Mouse (Mus musculus): Measurements from ENCODE around the gene Tnnt3. TPM values are rescaled to one million over a fixed set of nuclear protein-coding genes. Genes with fewer than 3 reads are reported as not detected.

Tnnt3 gene
- total and polyA plus RNA-seq, 3 experiments, result 3.1 to 13.3 (median 4.1) TPM

DNA sequence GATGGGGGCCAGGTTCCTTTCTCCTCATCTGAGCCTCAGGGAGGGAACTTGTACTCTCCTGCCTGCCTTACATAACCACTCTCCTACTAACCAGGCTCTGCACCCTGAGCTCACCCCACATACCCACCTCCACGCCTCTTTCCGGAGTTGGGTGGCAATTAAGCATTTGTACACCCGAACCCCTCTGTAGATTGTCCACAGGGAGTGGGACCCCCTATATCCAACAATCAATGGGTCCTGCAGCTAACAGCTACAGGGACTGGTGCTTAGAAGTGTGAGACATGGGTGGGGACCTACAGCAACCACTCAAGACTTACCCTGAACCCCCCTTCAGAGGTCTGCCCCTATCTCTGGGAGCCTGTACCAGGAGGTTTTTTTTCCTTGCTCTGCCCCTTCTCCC, 18.0 kb upstream of the Tnnt3 start:
- dilution Hi-C loops (cut with MboI; ENCODE audit: extremely low pct_ligation_motif_present, extremely low pct_unique_long_range_greater_than_20kb, low sequenced_read_pairs), result no loop called here
- in situ Hi-C loops (cut with MboI; ENCODE audit: low pct_ligation_motif_present, low pct_unique_long_range_greater_than_20kb, low sequenced_read_pairs), result no loop called here
- H3K27ac ChIP-seq (ENCODE audit: insufficient read depth, low read depth), result no peak overlapping the region

DNA sequence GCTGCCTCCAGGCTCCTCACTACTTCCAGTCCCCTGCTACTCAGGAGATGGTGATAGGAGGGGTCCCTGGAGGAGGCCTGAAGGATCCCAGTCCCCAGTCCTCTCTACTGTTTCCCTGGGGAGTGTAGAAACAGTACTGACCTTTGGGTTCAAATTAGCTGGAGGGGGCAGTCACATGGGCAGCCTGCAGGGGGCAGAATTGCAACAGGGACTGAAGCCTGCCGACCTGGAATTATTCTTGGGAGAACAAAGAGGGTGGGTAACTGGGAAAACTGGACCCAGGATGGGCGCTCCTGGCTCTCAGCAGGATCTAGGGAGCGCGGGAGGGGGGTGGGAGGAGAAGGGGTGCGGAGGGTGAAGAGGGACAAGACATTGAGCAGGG, 17.5 kb upstream of the Tnnt3 start:
- dilution Hi-C loops (cut with MboI; ENCODE audit: extremely low pct_ligation_motif_present, extremely low pct_unique_long_range_greater_than_20kb, low sequenced_read_pairs) (no loop called here), in situ Hi-C loops (cut with MboI; ENCODE audit: low pct_ligation_motif_present, low pct_unique_long_range_greater_than_20kb, low sequenced_read_pairs) (no loop called here)
- peaks cover 59 to 100% of the 10 kb centered on the region in 2 experiments for H3K36me3 ChIP-seq (replicated peaks in 1 of 2; ENCODE audit: control insufficient read depth in 1 of 2, insufficient read depth in 1 of 2, low read length in 1 of 2)
- no peak overlapping the region for H3K27ac ChIP-seq (ENCODE audit: insufficient read depth, low read depth)
- TF ChIP-seq MAZ (IDR thresholded peaks at IDR 0.05; ENCODE audit: low read depth, low read length) (no peak), E2F4 (IDR thresholded peaks at IDR 0.05; ENCODE audit: insufficient replicate concordance, low read depth, low read length) (no peak), TCF12 (IDR thresholded peaks at IDR 0.05; ENCODE audit: low read depth, low read length) (no peak), GABPA (IDR thresholded peaks at IDR 0.05; ENCODE audit: insufficient replicate concordance, low read depth, low read length) (no peak), USF2 (conservative IDR thresholded peaks at IDR 0.05; ENCODE audit: low read depth, low read length) (no peak), USF1 (IDR thresholded peaks at IDR 0.05; ENCODE audit: low read depth, low read length) (no peak), TBP (conservative IDR thresholded peaks at IDR 0.05; ENCODE audit: low read depth, low read length) (no peak), MXI1 (IDR thresholded peaks at IDR 0.05; ENCODE audit: low read depth, low read length) (no peak), CHD1 (IDR thresholded peaks at IDR 0.05; ENCODE audit: low read depth, low read length) (no peak), MAFK (IDR thresholded peaks at IDR 0.05; ENCODE audit: insufficient replicate concordance, low read length) (no peak), RAD21 (IDR thresholded peaks at IDR 0.05; ENCODE audit: low read depth, low read length) (peak; percentile 37), EP300 (IDR thresholded peaks at IDR 0.05; ENCODE audit: low read length) (no peak), SIN3A (IDR thresholded peaks at IDR 0.05; ENCODE audit: low read length) (no peak), HCFC1 (IDR thresholded peaks at IDR 0.05; ENCODE audit: low read depth, low read length) (no peak), MYC (IDR thresholded peaks at IDR 0.05; ENCODE audit: low read depth, low read length) (no peak), ZMIZ1 (IDR thresholded peaks at IDR 0.05; ENCODE audit: low read depth, low read length) (no peak), JUN (IDR thresholded peaks at IDR 0.05; ENCODE audit: insufficient read depth, low read depth, low read length) (no peak), KAT2A (IDR thresholded peaks at IDR 0.05; ENCODE audit: insufficient replicate concordance, low read length) (no peak), SMC3 (IDR thresholded peaks at IDR 0.05; ENCODE audit: low read depth, low read length) (peak; percentile 44), POLR2AphosphoS2 (IDR thresholded peaks at IDR 0.05; ENCODE audit: low read depth, low read length) (no peak), IRF4 (IDR thresholded peaks at IDR 0.05; ENCODE audit: low read depth, low read length) (no peak), BHLHE40 (IDR thresholded peaks at IDR 0.05; ENCODE audit: low read depth, low read length) (no peak), CTCF (conservative IDR thresholded peaks at IDR 0.05 in 1 of 2, IDR thresholded peaks at IDR 0.05 in 1 of 2; ENCODE audit: low read depth in 2 of 2, low read length in 2 of 2) (peak in 1 of 2 experiments; percentile 62; a peak in 2 of 4 replicates), NRF1 (IDR thresholded peaks at IDR 0.05; ENCODE audit: low read depth, low read length) (no peak), UBTF (IDR thresholded peaks at IDR 0.05; ENCODE audit: low read depth, low read length) (no peak)
- no peak overlapping the region for H3K4me2 ChIP-seq (ENCODE audit: insufficient read depth, low read depth, poor library complexity, severe bottlenecking)
- no peak for DNase-seq (ENCODE audit: extremely low read depth)
- H3K4me1 ChIP-seq (ENCODE audit: control insufficient read depth in 1 of 2, insufficient read depth in 2 of 2), result peaks cover 0 to 61% of the 10 kb centered on the region in 2 experiments; a peak in 2 of 4 replicates
- no peaks in the 10 kb centered on the region for H3K9me3 ChIP-seq (replicated peaks; ENCODE audit: low read length)
- no peaks in the 10 kb centered on the region for H3K27me3 ChIP-seq (replicated peaks)
- no peak overlapping the region for H3K9ac ChIP-seq (ENCODE audit: insufficient read depth, low read depth)
- no peak overlapping the region for H3K4me3 ChIP-seq (replicated peaks in 1 of 3; ENCODE audit: low read depth in 2 of 3, low read length in 2 of 3, poor library complexity in 1 of 3)
- H3K79me2 ChIP-seq (replicated peaks; ENCODE audit: control insufficient read depth, extremely low read depth, insufficient read depth, poor library complexity, severe bottlenecking), result peaks cover 5% of the 10 kb centered on the region

More for the DNA sequence above, 18.0 kb upstream of the Tnnt3 start:
- Histone ChIP-seq H3K9me3 (replicated peaks; ENCODE audit: low read length) (no peaks in the 10 kb centered on the region), H3K79me2 (replicated peaks; ENCODE audit: control insufficient read depth, extremely low read depth, insufficient read depth, poor library complexity, severe bottlenecking) (peaks cover 6% of the 10 kb centered on the region), H3K4me3 (replicated peaks in 1 of 3; ENCODE audit: low read depth in 2 of 3, low read length in 2 of 3, poor library complexity in 1 of 3) (no peak overlapping the region), H3K4me1 (ENCODE audit: control insufficient read depth in 1 of 2, insufficient read depth in 2 of 2) (peaks cover 0 to 61% of the 10 kb centered on the region in 2 experiments; a peak in 2 of 4 replicates), H3K4me2 (ENCODE audit: insufficient read depth, low read depth, poor library complexity, severe bottlenecking) (no peak overlapping the region), H3K9ac (ENCODE audit: insufficient read depth, low read depth) (no peak overlapping the region), H3K36me3 (replicated peaks in 1 of 2; ENCODE audit: control insufficient read depth in 1 of 2, insufficient read depth in 1 of 2, low read length in 1 of 2) (peaks cover 57 to 100% of the 10 kb centered on the region in 2 experiments), H3K27me3 (replicated peaks) (no peaks in the 10 kb centered on the region)
- TF ChIP-seq MAZ (IDR thresholded peaks at IDR 0.05; ENCODE audit: low read depth, low read length) (no peak), MAFK (IDR thresholded peaks at IDR 0.05; ENCODE audit: insufficient replicate concordance, low read length) (no peak), POLR2A (IDR thresholded peaks at IDR 0.05; ENCODE audit: low read depth, low read length) (no peak), ZC3H11A (IDR thresholded peaks at IDR 0.05; ENCODE audit: low read depth, low read length) (no peak), ZKSCAN1 (IDR thresholded peaks at IDR 0.05; ENCODE audit: borderline replicate concordance, low read depth, low read length) (no peak), JUN (IDR thresholded peaks at IDR 0.05; ENCODE audit: insufficient read depth, low read depth, low read length) (no peak), ELF1 (IDR thresholded peaks at IDR 0.05; ENCODE audit: low read depth, low read length) (no peak), NELFE (IDR thresholded peaks at IDR 0.05; ENCODE audit: low read depth, low read length) (no peak), JUND (conservative IDR thresholded peaks at IDR 0.05; ENCODE audit: low read depth, low read length) (no peak), MAX (IDR thresholded peaks at IDR 0.05; ENCODE audit: low read length) (no peak)
- DNase-seq (ENCODE audit: extremely low read depth), result no peak

Data from CH12.LX (cell line).